ENCODE assay signal across 8 mouse cellular contexts in the genomic region with DNA sequence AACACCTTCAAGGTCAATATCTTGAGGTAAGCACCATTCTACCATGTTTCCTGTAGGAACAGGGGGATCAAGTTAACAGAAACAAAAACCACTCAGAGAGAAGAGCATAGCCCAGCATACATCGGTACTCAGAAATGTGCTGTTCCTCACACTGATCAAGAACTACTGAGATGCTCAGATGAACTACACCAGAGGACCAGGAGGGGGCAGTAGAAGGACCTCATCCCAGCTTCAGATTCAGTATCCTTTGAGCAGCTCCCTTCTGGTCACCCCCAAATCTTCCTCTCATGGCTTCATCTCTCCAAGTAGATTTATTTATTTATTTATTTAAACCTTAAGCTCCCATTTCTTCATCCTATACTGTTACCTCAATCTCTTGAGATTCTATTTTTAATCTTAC. TPM values are rescaled to one million over a fixed set of nuclear protein-coding genes. Genes with fewer than 3 reads are reported as not detected.
DNase-seq lines count a peak whose midpoint lies in the region; ATAC-seq and TF ChIP-seq lines count a peak whose summit lies in the region.

No protein-coding gene starts in this region.

- H3K9me3 ChIP-seq in G1E (replicated peaks), result no peaks in the 10 kb centered on the region
- H3K9me3 ChIP-seq in heart, postnatal 0 days (replicated peaks; ENCODE audit: control insufficient read depth, low read length), result no peaks in the 10 kb centered on the region

- peak; percentile 57 for TF ChIP-seq CTCF in G1E (IDR thresholded peaks at IDR 0.05; ENCODE audit: low read depth, low read length)
- peak; percentile 46 for TF ChIP-seq CTCF in heart, postnatal 0 days (IDR thresholded peaks at IDR 0.05; ENCODE audit: low read depth)
- TF ChIP-seq CTCF in thymus, adult 2 months (IDR thresholded peaks at IDR 0.05; ENCODE audit: borderline replicate concordance, control insufficient read depth, extremely low read depth, insufficient read depth, low read length, poor library complexity), result no peak

- peaks cover 11% of the 10 kb centered on the region for H3K27me3 ChIP-seq in G1E (ENCODE audit: insufficient read depth, low read length)
- no peaks in the 10 kb centered on the region for H3K27me3 ChIP-seq in heart, postnatal 0 days (ENCODE audit: control insufficient read depth, insufficient read depth, low read length)
- H3K27me3 ChIP-seq in thymus, adult 2 months (ENCODE audit: control insufficient read depth, insufficient read depth, low read length), result no peaks in the 10 kb centered on the region

- no peak overlapping the region for H3K4me2 ChIP-seq in heart, postnatal 0 days (ENCODE audit: low read depth, low read length)

- 47% methylated on average over 1 of the region's 1 CpGs for WGBS in heart, postnatal 0 days
- 30% methylated on average over 1 of the region's 1 CpGs for WGBS in thymus, adult 2 months

- H3K27ac ChIP-seq in heart, postnatal 0 days (ENCODE audit: low read depth), result no peak overlapping the region
- H3K27ac ChIP-seq in thymus, adult 2 months (ENCODE audit: control insufficient read depth, insufficient read depth, low read length), result no peak overlapping the region

- H3K36me3 ChIP-seq in G1E (replicated peaks), result no peaks in the 10 kb centered on the region
- no peaks in the 10 kb centered on the region for H3K36me3 ChIP-seq in heart, postnatal 0 days (replicated peaks; ENCODE audit: control insufficient read depth, insufficient read depth, low read length)
- H3K36me3 ChIP-seq in thymus, adult 2 months (ENCODE audit: control insufficient read depth, insufficient read depth, low read length), result no peaks in the 10 kb centered on the region

- H3K9ac ChIP-seq in heart, postnatal 0 days (replicated peaks; ENCODE audit: low read depth, low read length), result no peak overlapping the region

- TF ChIP-seq EP300 in heart, postnatal 0 days (IDR thresholded peaks at IDR 0.05; ENCODE audit: low read depth), result no peak

- no peak overlapping the region for H3K4me3 ChIP-seq in G1E (ENCODE audit: low read depth, low read length)
- H3K4me3 ChIP-seq in heart, postnatal 0 days (ENCODE audit: low read depth, low read length), result no peak overlapping the region
- H3K4me3 ChIP-seq in thymus, adult 2 months (ENCODE audit: control insufficient read depth, insufficient read depth, low read length), result no peak overlapping the region

- peak; percentile 58 for DNase-seq in left cerebral cortex, postnatal 4 days
- DNase-seq in left cerebral cortex, adult 8-10 months (ENCODE audit: low spot score in 2 of 2), result no peak
- peak; percentile 15 for DNase-seq in G1E (ENCODE audit: low spot score)
- DNase-seq in adrenal gland, postnatal 25 days, result peak; percentile 18
- peak; percentile 13 for DNase-seq in heart, postnatal 0 days (ENCODE audit: low spot score)
- peak; percentile 37 to 60 for DNase-seq in lung, adult 18-20 months
- peak; percentile 66 for DNase-seq in thymus, adult 2 months
- DNase-seq in yolk sac, embryonic 10.5 days (ENCODE audit: low spot score), result no peak

- peaks cover 3% of the 10 kb centered on the region; the same call in 1 of the 2 replicates for H3K4me1 ChIP-seq in G1E (ENCODE audit: insufficient read depth, low read depth, low read length)
- no peaks in the 10 kb centered on the region for H3K4me1 ChIP-seq in heart, postnatal 0 days (ENCODE audit: control insufficient read depth, insufficient read depth)
- H3K4me1 ChIP-seq in thymus, adult 2 months (replicated peaks; ENCODE audit: control insufficient read depth, insufficient read depth, low read length), result no peaks in the 10 kb centered on the region

- ATAC-seq in G1E (ENCODE audit: extremely low read depth, insufficient number of reproducible peaks, low FRiP score, poor library complexity, severe bottlenecking), result no peak
- ATAC-seq in heart, postnatal 0 days (ENCODE audit: insufficient read depth, low read depth), result no peak

- no peak for TF ChIP-seq POLR2A in thymus, adult 2 months (IDR thresholded peaks at IDR 0.05; ENCODE audit: control insufficient read depth, extremely low read depth, insufficient read depth, low read length, poor library complexity)

- intact Hi-C loops in left cerebral cortex, postnatal 4 days (cut with DNase I), result no loop called here

RNA-seq across cellular contexts. Expression of a gene that starts 12.2 kb away (rescaled TPM):
- total RNA-seq in left cerebral cortex, postnatal 4 days (2021), result 10 to 100 TPM; 26.5 to 27.7 TPM
- 10 to 100 TPM; 52.2 to 62.2 (median 57.3) TPM for total RNA-seq in left cerebral cortex, adult 8-10 months (2022)
- total RNA-seq in G1E (2014; fragmentation: Nextera tagmentation) (0.19 and 3.4 TPM in 2 replicates), G1E (2017) (1.6 and 2.0 TPM in 2 replicates)
- 0.28 and 0.37 TPM in 2 replicates for polyA plus RNA-seq in G1E (2012)
- 16.3 and 21.1 TPM in 2 replicates for total RNA-seq in adrenal gland, postnatal 25 days (2021)
- total RNA-seq in heart, postnatal 0 days (2014; rRNA removed; ENCODE audit: low replicate concordance), result 2.3 and 13.7 TPM in 2 replicates
- 1.1 and 1.6 TPM in 2 replicates for polyA plus RNA-seq in heart, postnatal 0 days (2015; fragmentation: Nextera tagmentation; extraction: Ambion mirVana)
- polyA plus RNA-seq in thymus, adult 2 months (2012; rRNA removed), result 14.7 and 16.3 TPM in 2 replicates

RNA-seq across cellular contexts. Expression of a gene that starts 15.1 kb away (rescaled TPM):
- not detected for total RNA-seq in left cerebral cortex, postnatal 4 days (2021)
- total RNA-seq in left cerebral cortex, adult 8-10 months (2022), result under 1 TPM in 1 of 4 experiments, not detected in 3; 0.17 TPM
- total RNA-seq in G1E (2014; fragmentation: Nextera tagmentation), result not detected in 2 replicates
- 0.16 TPM in 1 of 2 replicates, not detected in the other for total RNA-seq in G1E (2017)
- not detected in 2 replicates for polyA plus RNA-seq in G1E (2012)
- not detected in 2 replicates for total RNA-seq in adrenal gland, postnatal 25 days (2021)
- not detected in 2 replicates for total RNA-seq in heart, postnatal 0 days (2014; rRNA removed; ENCODE audit: low replicate concordance)
- polyA plus RNA-seq in heart, postnatal 0 days (2015; fragmentation: Nextera tagmentation; extraction: Ambion mirVana), result not detected in 2 replicates
- 0.04 and 0.28 TPM in 2 replicates for polyA plus RNA-seq in thymus, adult 2 months (2012; rRNA removed)

RNA-seq across cellular contexts. Expression of a gene that starts 47.4 kb away (rescaled TPM):
- 10 to 100 TPM; 38.1 to 38.2 TPM for total RNA-seq in left cerebral cortex, postnatal 4 days (2021)
- 10 to 100 TPM; 27.5 to 36.0 (median 29.2) TPM for total RNA-seq in left cerebral cortex, adult 8-10 months (2022)
- total RNA-seq in G1E (2014; fragmentation: Nextera tagmentation) (79.1 and 106 TPM in 2 replicates), G1E (2017) (63.5 and 90.5 TPM in 2 replicates)
- 11.0 and 14.6 TPM in 2 replicates for polyA plus RNA-seq in G1E (2012)
- 57.1 and 69.2 TPM in 2 replicates for total RNA-seq in adrenal gland, postnatal 25 days (2021)
- 5.5 and 11.4 TPM in 2 replicates for total RNA-seq in heart, postnatal 0 days (2014; rRNA removed; ENCODE audit: low replicate concordance)
- polyA plus RNA-seq in heart, postnatal 0 days (2015; fragmentation: Nextera tagmentation; extraction: Ambion mirVana), result 111 and 116 TPM in 2 replicates
- polyA plus RNA-seq in thymus, adult 2 months (2012; rRNA removed), result 15.9 and 19.4 TPM in 2 replicates

Comparison
In these comparisons a context has a peak if more than half of its experiments do, and no peak if none do; other contexts are left out.
1. DNase-seq: peak in left cerebral cortex, postnatal 4 days (single experiment), G1E (single experiment), adrenal gland, postnatal 25 days (single experiment), heart, postnatal 0 days (single experiment), lung, adult 18-20 months (2 of 2) and thymus, adult 2 months (single experiment); none in left cerebral cortex, adult 8-10 months (0 of 2) and yolk sac, embryonic 10.5 days (single experiment).